Comparison of ENCODE assay signal across 9 mouse cellular contexts in genomic region chr15:102350942-102351291, GRCm38 (mm10). TPM values are rescaled to one million over a fixed set of nuclear protein-coding genes. Genes with fewer than 3 reads are reported as not detected.
DNase-seq lines count a peak whose midpoint lies in the region; ATAC-seq and TF ChIP-seq lines count a peak whose summit lies in the region.
"Had no signal": no experiment of that assay in that cellular context is flagged by ENCODE, and none has a peak within 500 bp of the region (broad histone marks: within the 10 kb centered on the region; RNA-seq: fewer than 3 reads in every experiment).

No protein-coding gene starts in this region.

- H3K27me3 ChIP-seq in heart, embryonic 11.5 days (ENCODE audit: control insufficient read depth, insufficient read depth, low read length), result peaks cover 2% of the 10 kb centered on the region; the same call in 1 of the 2 replicates
- 0 out of 4 replicates have a peak, but pooled peaks cover 0 to 3% of the 10 kb centered on the region in 2 experiments for H3K27me3 ChIP-seq in MEL (ENCODE audit: control insufficient read depth in 1 of 2, insufficient read depth in 2 of 2, low read length in 2 of 2)
- H3K27me3 ChIP-seq in hindbrain, embryonic 11.5 days (ENCODE audit: control insufficient read depth, insufficient read depth, low read length), result no peaks in the 10 kb centered on the region

- no peaks in the 10 kb centered on the region for H3K9me3 ChIP-seq in heart, embryonic 11.5 days (replicated peaks; ENCODE audit: control insufficient read depth, low read length)
- no peaks in the 10 kb centered on the region for H3K9me3 ChIP-seq in MEL (replicated peaks; ENCODE audit: insufficient read depth, low read length)
- H3K9me3 ChIP-seq in hindbrain, embryonic 11.5 days (ENCODE audit: control insufficient read depth, low read length), result no peaks in the 10 kb centered on the region

- peak overlapping the region; percentile 77 for H3K9ac ChIP-seq in heart, embryonic 11.5 days (ENCODE audit: low read depth, low read length)
- H3K9ac ChIP-seq in MEL (ENCODE audit: control insufficient read depth, low read depth, low read length, poor library complexity, severe bottlenecking), result peak overlapping the region; percentile 70
- H3K9ac ChIP-seq in hindbrain, embryonic 11.5 days (ENCODE audit: low read depth, low read length), result 0 out of 2 replicates have a peak overlapping the region, but pooled peaks have one; percentile 42

- no peak for TF ChIP-seq RAD21 in MEL (IDR thresholded peaks at IDR 0.05; ENCODE audit: low read depth, low read length)

- ATAC-seq in heart, embryonic 11.5 days (replicated peaks; ENCODE audit: insufficient number of reproducible peaks, low FRiP score, low TSS enrichment), result no peak
- 0 out of 2 replicates have a peak, but pooled peaks have one; percentile 7 for ATAC-seq in hindbrain, embryonic 11.5 days (ENCODE audit: low FRiP score)

- H3K79me2 ChIP-seq in MEL (ENCODE audit: control insufficient read depth, insufficient read depth, low read length, poor library complexity), result peaks cover 7% of the 10 kb centered on the region

- H3K36me3 ChIP-seq in heart, embryonic 11.5 days (ENCODE audit: control insufficient read depth, insufficient read depth, low read length), result peaks cover 8% of the 10 kb centered on the region
- H3K36me3 ChIP-seq in MEL (ENCODE audit: control insufficient read depth in 1 of 2, insufficient read depth in 2 of 2, low read length in 2 of 2), result peaks cover 2 to 4% of the 10 kb centered on the region in 2 experiments
- H3K36me3 ChIP-seq in hindbrain, embryonic 11.5 days (ENCODE audit: control insufficient read depth, insufficient read depth, low read length), result no peaks in the 10 kb centered on the region

- no peak for DNase-seq in heart, postnatal 10 days
- DNase-seq in MEL (ENCODE audit: low read depth, low spot score), result no peak
- DNase-seq in hindbrain, embryonic 11.5 days (ENCODE audit: low spot score), result no peak
- peak; percentile 37 for DNase-seq in mesoderm, embryonic 11.5 days (ENCODE audit: low read depth, low spot score)
- DNase-seq in thymus, postnatal 36 days, result no peak
- no peak for DNase-seq in retina, embryonic 14.5 days (ENCODE audit: low spot score)
- no peak for DNase-seq in kidney, adult 18-20 months

- H3K4me1 ChIP-seq in heart, embryonic 11.5 days (ENCODE audit: control insufficient read depth, insufficient read depth, low read length), result peaks cover 6% of the 10 kb centered on the region
- H3K4me1 ChIP-seq in MEL (ENCODE audit: control insufficient read depth in 1 of 2, insufficient read depth in 2 of 2, low read length in 2 of 2), result peaks cover 2 to 9% of the 10 kb centered on the region in 2 experiments; a peak in 3 of 4 replicates
- H3K4me1 ChIP-seq in hindbrain, embryonic 11.5 days (replicated peaks; ENCODE audit: control insufficient read depth, insufficient read depth, low read length), result peaks cover 6% of the 10 kb centered on the region; the same call in 1 of the 2 replicates

- peak overlapping the region; percentile 76 for H3K4me2 ChIP-seq in heart, embryonic 11.5 days
- H3K4me2 ChIP-seq in hindbrain, embryonic 11.5 days (replicated peaks; ENCODE audit: low read depth, low read length), result peak overlapping the region; percentile 33

- peak overlapping the region; percentile 42; the same call in 1 of the 2 replicates for H3K27ac ChIP-seq in heart, embryonic 11.5 days (ENCODE audit: low read depth, low read length)
- peak overlapping the region; percentile 31; the same call in 1 of the 2 replicates for H3K27ac ChIP-seq in MEL (ENCODE audit: control insufficient read depth, low read depth, low read length)
- H3K27ac ChIP-seq in hindbrain, embryonic 11.5 days (ENCODE audit: low read depth, low read length), result no peak overlapping the region

- intact Hi-C loops in heart, postnatal 10 days (cut with DNase I), result loop anchor here (2.0 kb wide), 1 partner anchor 26 kb away; no protein-coding TSS in a partner anchor

- no peak for TF ChIP-seq CTCF in MEL (IDR thresholded peaks at IDR 0.05 in 2 of 3, conservative IDR thresholded peaks at IDR 0.05 in 1 of 3; ENCODE audit: control insufficient read depth in 1 of 3, insufficient read depth in 1 of 3, low read depth in 2 of 3, low read length in 3 of 3, poor library complexity in 1 of 3, severe bottlenecking in 1 of 3)

- WGBS in heart, embryonic 11.5 days (ENCODE audit: insufficient replicate concordance), result 9% methylated on average over 11 of the region's 11 CpGs
- 11% methylated on average over 11 of the region's 11 CpGs for WGBS in hindbrain, embryonic 11.5 days

- no peak for TF ChIP-seq POLR2A in MEL (IDR thresholded peaks at IDR 0.05; ENCODE audit: control insufficient read depth in 1 of 2, insufficient read depth in 1 of 2, low read depth in 1 of 2, low read length in 2 of 2, poor library complexity in 1 of 2)

- H3K4me3 ChIP-seq in heart, embryonic 11.5 days (ENCODE audit: low read depth, low read length), result peak overlapping the region; percentile 67
- peak overlapping the region; percentile 70 to 74 for H3K4me3 ChIP-seq in MEL (ENCODE audit: control insufficient read depth in 1 of 2, insufficient read depth in 1 of 2, low read depth in 2 of 2, low read length in 2 of 2)
- peak overlapping the region; percentile 80 for H3K4me3 ChIP-seq in hindbrain, embryonic 11.5 days (ENCODE audit: low read depth, low read length)

- TF ChIP-seq EP300 in MEL (IDR thresholded peaks at IDR 0.05; ENCODE audit: low read depth in 1 of 2, low read length in 2 of 2), result no peak

TF ChIP-seq in MEL, 35 proteins besides CTCF, POLR2A, EP300 and RAD21:
- TF ChIP-seq ZNF384 (IDR thresholded peaks at IDR 0.05; ENCODE audit: low read depth, low read length), result peak; percentile 92
- no peak for TF ChIP-seq GABPA (IDR thresholded peaks at IDR 0.05; ENCODE audit: low read depth, low read length)
TF ChIP-seq in MEL: peak in this region for 1.

RNA-seq across cellular contexts. Expression of gene Aaas, which starts 0.3 kb away (rescaled TPM):
- polyA plus RNA-seq in heart, embryonic 11.5 days (2014; fragmentation: Nextera tagmentation; extraction: Ambion mirVana), result 62.9 and 64.9 TPM in 2 replicates
- 10 to 100 TPM; 16.2 to 16.4 TPM for total RNA-seq in heart, postnatal 10 days (2021)
- total RNA-seq in MEL (2012; rRNA removed), result 48.7 and 61.5 TPM in 2 replicates
- 100 to 1,000 TPM in 1 of 2 experiments, not detected in 1; 205 TPM for polyA plus RNA-seq in MEL (2012; ENCODE audit: insufficient read depth in 1 of 2, insufficient read length in 2 of 2, low read depth in 1 of 2, low replicate concordance in 2 of 2, missing spikeins in 1 of 2)
- 65.9 and 76.2 TPM in 2 replicates for polyA plus RNA-seq in hindbrain, embryonic 11.5 days (2014; fragmentation: Nextera tagmentation; extraction: Ambion mirVana)

RNA-seq across cellular contexts. Expression of gene Sp7, which starts 16.1 kb away (rescaled TPM):
- 0.20 and 0.52 TPM in 2 replicates for polyA plus RNA-seq in heart, embryonic 11.5 days (2014; fragmentation: Nextera tagmentation; extraction: Ambion mirVana)
- total RNA-seq in heart, postnatal 10 days (2021), result not detected
- total RNA-seq in MEL (2012; rRNA removed), result not detected in 2 replicates
- not detected for polyA plus RNA-seq in MEL (2012; ENCODE audit: insufficient read depth in 1 of 2, insufficient read length in 2 of 2, low read depth in 1 of 2, low replicate concordance in 2 of 2, missing spikeins in 1 of 2)
- polyA plus RNA-seq in hindbrain, embryonic 11.5 days (2014; fragmentation: Nextera tagmentation; extraction: Ambion mirVana), result 0.73 and 0.99 TPM in 2 replicates
- total RNA-seq: hematopoietic stem cell, adult 5-6 weeks had no signal

RNA-seq across cellular contexts. Expression of gene Myg1, which starts 19.4 kb away (rescaled TPM):
- 72.7 and 77.8 TPM in 2 replicates for polyA plus RNA-seq in heart, embryonic 11.5 days (2014; fragmentation: Nextera tagmentation; extraction: Ambion mirVana)
- total RNA-seq in heart, postnatal 10 days (2021), result 10 to 100 TPM; 28.3 to 31.5 TPM
- total RNA-seq in MEL (2012; rRNA removed), result 126 and 140 TPM in 2 replicates
- 100 to 1,000 TPM; 135 to 292 TPM for polyA plus RNA-seq in MEL (2012; ENCODE audit: insufficient read depth in 1 of 2, insufficient read length in 2 of 2, low read depth in 1 of 2, low replicate concordance in 2 of 2, missing spikeins in 1 of 2)
- polyA plus RNA-seq in hindbrain, embryonic 11.5 days (2014; fragmentation: Nextera tagmentation; extraction: Ambion mirVana), result 104 TPM in 2 replicates

RNA-seq across cellular contexts. Expression of gene Pfdn5, which starts 25.0 kb away (rescaled TPM):
- polyA plus RNA-seq in heart, embryonic 11.5 days (2014; fragmentation: Nextera tagmentation; extraction: Ambion mirVana), result 307 and 350 TPM in 2 replicates
- total RNA-seq in heart, postnatal 10 days (2021), result 100 to 1,000 TPM; 336 to 346 TPM
- 290 and 302 TPM in 2 replicates for total RNA-seq in MEL (2012; rRNA removed)
- 1,000 to 10,000 TPM in 1 of 2 experiments, 100 to 1,000 TPM in 1; 465 to 7,439 TPM for polyA plus RNA-seq in MEL (2012; ENCODE audit: insufficient read depth in 1 of 2, insufficient read length in 2 of 2, low read depth in 1 of 2, low replicate concordance in 2 of 2, missing spikeins in 1 of 2)
- polyA plus RNA-seq in hindbrain, embryonic 11.5 days (2014; fragmentation: Nextera tagmentation; extraction: Ambion mirVana), result 401 and 431 TPM in 2 replicates

RNA-seq across cellular contexts. Expression of gene Espl1, which starts 54.9 kb away (rescaled TPM):
- polyA plus RNA-seq in heart, embryonic 11.5 days (2014; fragmentation: Nextera tagmentation; extraction: Ambion mirVana), result 20.0 and 23.8 TPM in 2 replicates
- total RNA-seq in heart, postnatal 10 days (2021), result 10 to 100 TPM in 1 of 2 experiments, 1 to 10 TPM in 1; 7.5 to 10.7 TPM
- total RNA-seq in MEL (2012; rRNA removed), result 49.8 and 52.5 TPM in 2 replicates
- 100 to 1,000 TPM in 1 of 2 experiments, 10 to 100 TPM in 1; 94.1 to 142 TPM for polyA plus RNA-seq in MEL (2012; ENCODE audit: insufficient read depth in 1 of 2, insufficient read length in 2 of 2, low read depth in 1 of 2, low replicate concordance in 2 of 2, missing spikeins in 1 of 2)
- 21.8 and 30.8 TPM in 2 replicates for polyA plus RNA-seq in hindbrain, embryonic 11.5 days (2014; fragmentation: Nextera tagmentation; extraction: Ambion mirVana)
